Mouse (Mus musculus): Measurements from ENCODE around the gene E130116L18Rik. TPM values are rescaled to one million over a fixed set of nuclear protein-coding genes. Genes with fewer than 3 reads are reported as not detected.
A peak's percentile ranks its signal among the peaks of the same experiment; 100 is the strongest.

Gene E130116L18Rik
- polyA plus RNA-seq (2014; fragmentation: Nextera tagmentation; extraction: Ambion mirVana) = not detected in 2 replicates

DNA sequence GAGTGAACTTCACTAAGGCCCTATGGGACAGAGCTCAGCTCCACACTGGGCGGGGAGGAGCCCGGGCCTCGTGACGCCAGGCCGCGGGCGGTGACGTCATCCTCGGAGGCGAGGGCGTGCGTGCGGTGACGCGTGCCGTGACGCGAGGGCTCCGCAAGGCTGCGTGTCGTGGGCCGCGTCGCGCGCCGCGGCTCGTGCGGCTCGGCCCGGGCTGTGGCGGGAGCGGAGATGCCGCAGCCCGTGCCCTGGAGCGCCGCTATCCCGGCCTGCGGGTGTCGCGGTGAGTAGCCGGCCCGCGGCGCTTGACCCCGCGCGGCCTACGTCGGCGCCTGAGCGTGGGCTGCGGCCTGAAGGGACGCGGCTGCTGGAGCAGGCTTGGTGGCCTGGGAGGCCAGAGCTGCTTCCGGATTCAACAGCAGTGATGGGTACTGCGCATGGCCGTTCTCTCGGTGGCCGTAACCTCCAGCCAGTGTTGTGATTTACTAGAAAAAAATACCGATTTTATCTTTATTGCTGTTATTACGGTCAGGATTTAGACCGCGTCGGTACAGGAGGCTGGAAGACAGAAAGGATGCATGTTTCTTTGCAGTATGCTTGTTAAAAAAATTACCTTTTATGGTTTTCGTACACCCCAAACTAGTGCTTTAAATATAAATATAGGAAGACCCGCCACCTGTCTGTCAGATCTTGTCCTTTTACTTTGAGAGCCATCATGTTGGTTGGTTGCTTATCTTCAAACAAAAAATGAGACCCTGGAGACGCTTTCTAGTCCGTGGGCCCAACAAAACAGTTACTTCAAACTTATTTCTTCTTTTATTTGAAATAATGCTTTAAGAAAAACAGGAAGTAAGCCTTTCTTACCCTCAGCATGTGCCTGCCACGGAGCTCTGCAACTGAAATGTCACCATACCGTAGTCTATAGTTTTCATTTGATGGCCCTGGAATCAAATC is at the start of gene E130116L18Rik:
Gene E130116L18Rik (minus strand): TSS at position 402 of the 951 bp plus-strand sequence.
- Histone ChIP-seq H3K36me3 (ENCODE audit: insufficient read depth) (no peaks in the 10 kb centered on the region), H3K27ac (ENCODE audit: low read depth) (peak within 1 kb of the TSS; percentile 87), H3K27me3 (ENCODE audit: insufficient read depth, low read length) (no peaks in the 10 kb centered on the region), H3K4me1 (ENCODE audit: insufficient read depth) (0 out of 2 replicates have a peak, but pooled peaks cover 3% of the 10 kb centered on the region), H3K4me3 (ENCODE audit: low read depth, low read length) (peak within 1 kb of the TSS; percentile 63), H3K9ac (peak within 1 kb of the TSS; percentile 85), H3K9me3 (ENCODE audit: low read depth, low read length) (no peaks in the 10 kb centered on the region), H3K4me2 (peak within 1 kb of the TSS; percentile 74)
- 2% methylated on average over 72 of the region's 72 CpGs for WGBS
- ATAC-seq (ENCODE audit: insufficient read depth) = peak; percentile 98
- no peak for TF ChIP-seq CTCF (IDR thresholded peaks at IDR 0.05; ENCODE audit: low read depth)
- DNase-seq = peak; percentile 93

DNA sequence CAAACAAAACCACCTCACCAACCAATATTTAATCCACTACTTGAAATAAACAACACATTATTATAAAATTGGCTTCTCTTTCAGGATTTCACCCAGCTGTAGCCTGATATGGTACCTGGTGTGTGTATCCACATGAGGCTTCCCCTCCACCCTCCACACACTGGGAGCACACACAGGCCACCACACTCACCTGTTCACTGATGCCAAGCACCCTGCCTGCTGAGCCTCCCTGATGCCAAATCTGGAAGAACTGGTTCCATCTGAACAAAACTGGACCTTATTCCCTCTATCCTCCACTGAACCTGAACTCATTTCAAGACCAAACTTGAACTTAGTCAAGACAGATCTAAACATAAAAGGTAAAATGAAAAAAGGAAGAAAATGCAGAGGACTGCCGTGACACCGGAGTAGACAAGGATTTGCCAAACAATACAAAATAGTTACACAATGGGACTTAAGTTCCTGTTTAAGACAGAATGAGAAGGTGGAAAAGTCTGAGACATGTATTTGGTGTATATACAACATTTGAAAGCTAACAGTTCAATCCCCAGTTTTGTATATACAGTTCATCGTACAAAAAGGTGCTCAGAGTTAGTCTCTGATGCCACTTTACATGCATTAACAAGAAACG is 45.4 kb upstream of the E130116L18Rik start:
- H3K27me3 ChIP-seq (ENCODE audit: insufficient read depth, low read length) = no peaks in the 10 kb centered on the region
- no peaks in the 10 kb centered on the region for H3K4me1 ChIP-seq (ENCODE audit: insufficient read depth)
- H3K4me3 ChIP-seq (ENCODE audit: low read depth, low read length) = no peak overlapping the region
- H3K27ac ChIP-seq (ENCODE audit: low read depth) = no peak overlapping the region
- no peak overlapping the region for H3K4me2 ChIP-seq
- ATAC-seq (ENCODE audit: insufficient read depth) (no peak), DNase-seq (no peak)
- no peaks in the 10 kb centered on the region for H3K9me3 ChIP-seq (ENCODE audit: low read depth, low read length)
- H3K36me3 ChIP-seq (ENCODE audit: insufficient read depth) = peaks cover 58% of the 10 kb centered on the region
- TF ChIP-seq CTCF (IDR thresholded peaks at IDR 0.05; ENCODE audit: low read depth) = no peak
- WGBS = 92% methylated on average over 4 of the region's 4 CpGs
- no peak overlapping the region for H3K9ac ChIP-seq

DNA sequence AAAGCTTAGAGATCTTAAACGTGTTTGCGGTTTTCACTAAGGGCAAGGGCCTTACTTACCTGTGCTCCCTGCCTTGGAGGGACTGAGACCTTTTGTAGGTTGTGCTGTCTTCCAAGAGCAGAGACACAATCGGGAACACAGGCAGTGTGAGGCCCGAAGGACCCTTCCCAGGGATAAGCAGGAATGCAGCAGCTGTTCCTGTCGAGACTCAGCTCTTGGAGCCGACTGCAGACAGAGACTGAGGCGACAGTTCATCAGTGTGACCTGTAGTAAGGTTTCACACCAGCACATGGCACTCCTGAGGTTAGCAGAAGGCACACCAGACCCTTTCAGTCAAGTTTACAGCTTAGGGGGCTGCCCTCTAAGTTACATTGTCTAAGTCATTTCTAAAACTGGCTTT is 39.3 kb upstream of the E130116L18Rik start:
- WGBS = 76% methylated on average over 7 of the region's 7 CpGs

DNA sequence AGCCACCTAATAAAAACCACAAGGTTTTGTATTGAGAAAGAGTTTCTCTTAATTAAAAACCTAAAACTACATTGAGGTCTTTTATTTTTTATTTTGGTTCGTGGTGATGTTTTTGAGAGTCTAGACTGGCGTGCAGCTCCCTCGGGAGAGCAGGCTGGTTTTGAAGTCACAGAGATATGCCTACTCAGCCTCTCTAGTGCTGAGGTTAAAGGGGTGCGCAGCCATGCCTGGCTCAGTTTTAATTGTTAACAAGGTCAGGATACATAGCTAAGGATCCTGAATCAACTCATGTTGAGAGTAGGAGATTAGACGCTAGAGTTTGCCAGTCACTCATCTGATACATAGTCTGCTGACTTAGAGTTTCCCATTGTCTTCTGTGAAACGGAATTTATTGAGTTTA is 38.5 kb upstream of the E130116L18Rik start:
- no peak for DNase-seq
- Histone ChIP-seq H3K9ac (no peak overlapping the region), H3K4me2 (no peak overlapping the region), H3K36me3 (ENCODE audit: insufficient read depth) (peaks cover 73% of the 10 kb centered on the region), H3K27ac (ENCODE audit: low read depth) (no peak overlapping the region), H3K27me3 (ENCODE audit: insufficient read depth, low read length) (no peaks in the 10 kb centered on the region), H3K9me3 (ENCODE audit: low read depth, low read length) (no peaks in the 10 kb centered on the region), H3K4me3 (ENCODE audit: low read depth, low read length) (no peak overlapping the region), H3K4me1 (ENCODE audit: insufficient read depth) (no peaks in the 10 kb centered on the region)
- WGBS = 81% methylated on average over 6 of the region's 6 CpGs
- ATAC-seq (ENCODE audit: insufficient read depth) = no peak
- no peak for TF ChIP-seq CTCF (IDR thresholded peaks at IDR 0.05; ENCODE audit: low read depth)

More for the DNA sequence above, 39.3 kb upstream of the E130116L18Rik start:
- Histone ChIP-seq H3K4me1 (ENCODE audit: insufficient read depth) (no peaks in the 10 kb centered on the region), H3K36me3 (ENCODE audit: insufficient read depth) (peaks cover 73% of the 10 kb centered on the region), H3K9me3 (ENCODE audit: low read depth, low read length) (no peaks in the 10 kb centered on the region), H3K9ac (no peak overlapping the region), H3K27ac (ENCODE audit: low read depth) (no peak overlapping the region), H3K4me2 (no peak overlapping the region), H3K27me3 (ENCODE audit: insufficient read depth, low read length) (no peaks in the 10 kb centered on the region), H3K4me3 (ENCODE audit: low read depth, low read length) (no peak overlapping the region)
- DNase-seq (no peak), ATAC-seq (ENCODE audit: insufficient read depth) (no peak)
- TF ChIP-seq CTCF (IDR thresholded peaks at IDR 0.05; ENCODE audit: low read depth) = no peak

DNA sequence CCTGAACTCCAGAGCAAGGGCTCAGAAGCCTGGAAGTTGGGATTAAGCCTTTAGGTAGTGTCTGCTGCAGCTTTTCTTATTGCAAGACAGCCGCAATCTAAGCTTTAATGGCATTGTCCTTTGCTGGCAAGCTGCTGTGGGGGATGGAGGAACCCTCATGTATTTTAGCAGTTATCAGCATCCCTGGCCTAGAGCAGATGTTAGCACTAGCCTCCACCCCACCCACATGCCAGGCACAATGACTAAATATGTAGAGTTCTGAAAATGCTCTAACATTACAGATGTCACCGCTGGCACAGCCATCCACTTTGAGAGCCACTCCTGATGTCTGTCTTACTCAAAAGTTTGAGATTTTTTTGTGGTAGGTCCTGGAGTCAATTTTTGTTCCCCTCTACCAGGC is 33.7 kb upstream of the E130116L18Rik start:
- Histone ChIP-seq H3K4me3 (ENCODE audit: low read depth, low read length) (no peak overlapping the region), H3K27me3 (ENCODE audit: insufficient read depth, low read length) (no peaks in the 10 kb centered on the region), H3K36me3 (ENCODE audit: insufficient read depth) (peaks cover 71% of the 10 kb centered on the region), H3K9ac (no peak overlapping the region), H3K27ac (ENCODE audit: low read depth) (no peak overlapping the region), H3K4me1 (ENCODE audit: insufficient read depth) (no peaks in the 10 kb centered on the region), H3K4me2 (no peak overlapping the region), H3K9me3 (ENCODE audit: low read depth, low read length) (no peaks in the 10 kb centered on the region)
- no peak for TF ChIP-seq CTCF (IDR thresholded peaks at IDR 0.05; ENCODE audit: low read depth)
- no peak for ATAC-seq (ENCODE audit: insufficient read depth)
- 84% methylated on average over 2 of the region's 2 CpGs for WGBS
- DNase-seq = no peak

DNA sequence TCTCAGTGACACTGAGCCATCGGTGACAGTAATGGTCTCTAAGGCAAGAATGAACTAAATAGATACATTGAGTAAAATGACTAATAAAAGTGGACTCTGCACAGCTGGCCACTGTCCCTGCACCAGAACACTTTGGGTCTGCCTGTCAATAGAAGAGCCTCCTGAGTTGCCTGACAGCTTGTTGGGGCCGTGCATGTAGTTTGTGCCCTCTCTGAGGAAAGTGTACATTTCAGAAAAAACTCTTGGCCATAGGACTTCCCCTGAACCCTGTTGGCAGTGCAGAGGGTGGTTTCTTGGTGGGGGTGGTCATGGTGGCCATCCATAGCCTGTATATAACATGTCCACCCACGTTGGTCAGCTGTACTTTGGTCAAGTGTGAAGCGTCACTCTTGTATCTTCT is 31.5 kb upstream of the E130116L18Rik start:
- ATAC-seq (ENCODE audit: insufficient read depth) (no peak), DNase-seq (no peak)
- no peak overlapping the region for H3K4me2 ChIP-seq
- no peaks in the 10 kb centered on the region for H3K4me1 ChIP-seq (ENCODE audit: insufficient read depth)
- no peak overlapping the region for H3K9ac ChIP-seq
- H3K36me3 ChIP-seq (ENCODE audit: insufficient read depth) = peaks cover 76% of the 10 kb centered on the region
- H3K4me3 ChIP-seq (ENCODE audit: low read depth, low read length) = no peak overlapping the region
- H3K27me3 ChIP-seq (ENCODE audit: insufficient read depth, low read length) = no peaks in the 10 kb centered on the region
- no peaks in the 10 kb centered on the region for H3K9me3 ChIP-seq (ENCODE audit: low read depth, low read length)
- no peak overlapping the region for H3K27ac ChIP-seq (ENCODE audit: low read depth)
- 89% methylated on average over 4 of the region's 4 CpGs for WGBS
- TF ChIP-seq CTCF (IDR thresholded peaks at IDR 0.05; ENCODE audit: low read depth) = no peak

All from lung, embryonic 14.5 days (tissue).